Mouse (Mus musculus) hindbrain, embryonic 13.5 days (tissue): ENCODE measurements at regions not wholly inside any gene's neighbourhood (a gene's known extent, or its start where the extent isn't known, plus 50 kb on each side); places are given as distances from the start of the nearest gene placed in this dataset.

Experiments used
- ATAC-seq: fragments of 200-750 bp; cut with Nextera tagmentation; 2 replicates; pipeline ENCODE4 v1.8.0; 2017; ENCODE audit warnings: moderate TSS enrichment; ENCODE audit not compliant: low FRiP score
- H3K27ac ChIP-seq: fragments of 300-500 bp; sonication (generic); 2 replicates; pipeline ENCODE4 v1.5.1; 2015; ENCODE audit warnings: inconsistent platforms, mild to moderate bottlenecking, moderate library complexity
- H3K27me3 ChIP-seq: fragments of 300-500 bp; sonication (generic); 2 replicates; pipeline ENCODE4 v1.6.1; 2015; ENCODE audit warnings: mild to moderate bottlenecking, inconsistent platforms
- H3K36me3 ChIP-seq: fragments of 300-500 bp; sonication (generic); 2 replicates; pipeline ENCODE4 v1.6.1; 2015; ENCODE audit warnings: mild to moderate bottlenecking, inconsistent platforms
- H3K4me1 ChIP-seq: fragments of 300-500 bp; sonication (generic); replicated peaks from 2 replicates; pipeline ENCODE4 v1.6.1; 2015; ENCODE audit warnings: inconsistent platforms
- H3K4me2 ChIP-seq: fragments of 300-500 bp; sonication (generic); 2 replicates; pipeline ENCODE4 v1.6.1; 2015; ENCODE audit warnings: inconsistent platforms, mild to moderate bottlenecking, moderate library complexity
- H3K4me3 ChIP-seq: fragments of 300-500 bp; sonication (generic); 2 replicates; pipeline ENCODE4 v1.5.1; 2015; ENCODE audit warnings: mild to moderate bottlenecking, inconsistent platforms
- H3K9ac ChIP-seq: fragments of 300-500 bp; sonication (generic); 2 replicates; pipeline ENCODE4 v1.6.1; 2015; ENCODE audit warnings: mild to moderate bottlenecking, inconsistent platforms
- H3K9me3 ChIP-seq: fragments of 300-500 bp; sonication (generic); 2 replicates; pipeline ENCODE4 v1.6.1; 2016; ENCODE audit warnings: inconsistent platforms
- WGBS: fragments of 180-500 bp; shearing (Covaris S2); methylation state at CpG from one replicate; pipeline ENCODE4 v1.1.7; 2015; 5-methylcytosine and 5-hydroxymethylcytosine counted together

GRCm38 (mm10) chr16:63229135-63229534 lies 375.0 kb downstream of the Pros1 start:
- no peaks in the 10 kb centered on the region for H3K4me1 ChIP-seq
- no peak overlapping the region for H3K27ac ChIP-seq
- no peaks in the 10 kb centered on the region for H3K9me3 ChIP-seq
- WGBS, result 39% methylated on average over 1 of the region's 1 CpGs
- no peaks in the 10 kb centered on the region for H3K36me3 ChIP-seq
- no peak for ATAC-seq
- no peak overlapping the region for H3K4me3 ChIP-seq
- H3K4me2 ChIP-seq, result no peak overlapping the region
- H3K9ac ChIP-seq, result no peak overlapping the region
- H3K27me3 ChIP-seq, result no peaks in the 10 kb centered on the region

- H3K4me3 ChIP-seq, result no peak overlapping the region
- ATAC-seq, result no peak
- H3K4me1 ChIP-seq, result no peaks in the 10 kb centered on the region
- no peaks in the 10 kb centered on the region for H3K36me3 ChIP-seq
- H3K27ac ChIP-seq, result no peak overlapping the region
- H3K9me3 ChIP-seq, result no peaks in the 10 kb centered on the region
- WGBS, result 80% methylated on average over 3 of the region's 3 CpGs
- H3K4me2 ChIP-seq, result no peak overlapping the region
- H3K27me3 ChIP-seq, result no peaks in the 10 kb centered on the region
- H3K9ac ChIP-seq, result no peak overlapping the region
Measured at GRCm38 (mm10) chr16:63229567-63229966, 375.5 kb downstream of the Pros1 start.

GRCm38 (mm10) chr16:63270173-63270572 lies 416.1 kb downstream of the Pros1 start:
- H3K4me3 ChIP-seq, result no peak overlapping the region
- H3K27me3 ChIP-seq, result no peaks in the 10 kb centered on the region
- no peak overlapping the region for H3K9ac ChIP-seq
- no peak overlapping the region for H3K4me2 ChIP-seq
- no peaks in the 10 kb centered on the region for H3K9me3 ChIP-seq
- H3K4me1 ChIP-seq, result peaks cover 10% of the 10 kb centered on the region
- 20% methylated on average over 5 of the region's 5 CpGs for WGBS
- H3K27ac ChIP-seq, result no peak overlapping the region
- ATAC-seq, result peak; percentile 74
- H3K36me3 ChIP-seq, result no peaks in the 10 kb centered on the region

- Histone ChIP-seq H3K4me2 (no peak overlapping the region), H3K27ac (no peak overlapping the region), H3K36me3 (no peaks in the 10 kb centered on the region), H3K4me3 (no peak overlapping the region), H3K9ac (no peak overlapping the region), H3K27me3 (no peaks in the 10 kb centered on the region), H3K9me3 (no peaks in the 10 kb centered on the region), H3K4me1 (peaks cover 6% of the 10 kb centered on the region)
- WGBS, result 61% methylated on average over 1 of the region's 1 CpGs
- no peak for ATAC-seq
Measured at GRCm38 (mm10) chr16:63277556-63277955, 423.4 kb downstream of the Pros1 start.

GRCm38 (mm10) chr16:63278259-63278697 lies 424.2 kb downstream of the Pros1 start:
- H3K27me3 ChIP-seq, result no peaks in the 10 kb centered on the region
- ATAC-seq, result peak; percentile 94
- no peak overlapping the region for H3K9ac ChIP-seq
- H3K4me2 ChIP-seq, result no peak overlapping the region
- WGBS, result 34% methylated on average over 2 of the region's 2 CpGs
- no peak overlapping the region for H3K27ac ChIP-seq
- no peaks in the 10 kb centered on the region for H3K36me3 ChIP-seq
- H3K9me3 ChIP-seq, result no peaks in the 10 kb centered on the region
- peaks cover 6% of the 10 kb centered on the region for H3K4me1 ChIP-seq
- H3K4me3 ChIP-seq, result no peak overlapping the region

GRCm38 (mm10) chr16:63287655-63288054 lies 433.5 kb downstream of the Pros1 start:
- WGBS, result 85% methylated on average over 7 of the region's 7 CpGs
- no peaks in the 10 kb centered on the region for H3K36me3 ChIP-seq
- H3K4me2 ChIP-seq, result no peak overlapping the region
- no peaks in the 10 kb centered on the region for H3K9me3 ChIP-seq
- no peaks in the 10 kb centered on the region for H3K27me3 ChIP-seq
- no peak overlapping the region for H3K9ac ChIP-seq
- H3K27ac ChIP-seq, result no peak overlapping the region
- ATAC-seq, result no peak
- H3K4me3 ChIP-seq, result no peak overlapping the region
- H3K4me1 ChIP-seq, result no peaks in the 10 kb centered on the region

GRCm38 (mm10) chr16:63311676-63312075 lies 457.6 kb downstream of the Pros1 start:
- Histone ChIP-seq H3K9me3 (no peaks in the 10 kb centered on the region), H3K9ac (no peak overlapping the region), H3K4me1 (no peaks in the 10 kb centered on the region), H3K36me3 (no peaks in the 10 kb centered on the region), H3K27me3 (no peaks in the 10 kb centered on the region), H3K4me2 (no peak overlapping the region), H3K4me3 (no peak overlapping the region), H3K27ac (no peak overlapping the region)
- whole genome bisulfite sequencing, result 100% methylated on average over 1 of the region's 1 CpGs
- ATAC-seq, result no peak

- Histone ChIP-seq H3K4me3 (no peak overlapping the region), H3K27me3 (no peaks in the 10 kb centered on the region), H3K36me3 (no peaks in the 10 kb centered on the region), H3K27ac (no peak overlapping the region), H3K9me3 (no peaks in the 10 kb centered on the region), H3K4me1 (no peaks in the 10 kb centered on the region), H3K9ac (no peak overlapping the region), H3K4me2 (no peak overlapping the region)
- ATAC-seq, result no peak
- 93% methylated on average over 1 of the region's 1 CpGs for WGBS
Measured at GRCm38 (mm10) chr16:63313544-63313943, 459.4 kb downstream of the Pros1 start.

- no peak overlapping the region for H3K4me2 ChIP-seq
- no peak overlapping the region for H3K4me3 ChIP-seq
- WGBS, result 44% methylated on average over 5 of the region's 5 CpGs
- no peak overlapping the region for H3K27ac ChIP-seq
- H3K9ac ChIP-seq, result no peak overlapping the region
- H3K36me3 ChIP-seq, result no peaks in the 10 kb centered on the region
- H3K9me3 ChIP-seq, result no peaks in the 10 kb centered on the region
- no peak for ATAC-seq
- H3K4me1 ChIP-seq, result peaks cover 4% of the 10 kb centered on the region; the same call in 1 of the 2 replicates
- no peaks in the 10 kb centered on the region for H3K27me3 ChIP-seq
Measured at GRCm38 (mm10) chr16:63319602-63320001, 465.5 kb downstream of the Pros1 start.

GRCm38 (mm10) chr16:63351511-63352125 lies 497.5 kb downstream of the Pros1 start:
- no peak overlapping the region for H3K4me3 ChIP-seq
- ATAC-seq, result peak; percentile 77
- H3K9me3 ChIP-seq, result no peaks in the 10 kb centered on the region
- H3K4me1 ChIP-seq, result 0 out of 2 replicates have a peak, but pooled peaks cover 4% of the 10 kb centered on the region
- H3K9ac ChIP-seq, result no peak overlapping the region
- H3K36me3 ChIP-seq, result no peaks in the 10 kb centered on the region
- H3K27ac ChIP-seq, result no peak overlapping the region
- no peak overlapping the region for H3K4me2 ChIP-seq
- WGBS, result 39% methylated on average over 6 of the region's 6 CpGs
- no peaks in the 10 kb centered on the region for H3K27me3 ChIP-seq

GRCm38 (mm10) chr16:63369868-63370267 lies 494.1 kb downstream of the Epha3 start:
- H3K9me3 ChIP-seq, result no peaks in the 10 kb centered on the region
- H3K4me1 ChIP-seq, result no peaks in the 10 kb centered on the region
- no peak overlapping the region for H3K27ac ChIP-seq
- H3K27me3 ChIP-seq, result no peaks in the 10 kb centered on the region
- 85% methylated on average over 5 of the region's 5 CpGs for WGBS
- no peak overlapping the region for H3K9ac ChIP-seq
- no peak overlapping the region for H3K4me2 ChIP-seq
- no peak overlapping the region for H3K4me3 ChIP-seq
- ATAC-seq, result no peak
- H3K36me3 ChIP-seq, result no peaks in the 10 kb centered on the region

- 51% methylated on average over 5 of the region's 5 CpGs for WGBS
- Histone ChIP-seq H3K36me3 (no peaks in the 10 kb centered on the region), H3K4me1 (no peaks in the 10 kb centered on the region), H3K4me2 (no peak overlapping the region), H3K27ac (no peak overlapping the region), H3K9ac (no peak overlapping the region), H3K4me3 (no peak overlapping the region), H3K27me3 (no peaks in the 10 kb centered on the region), H3K9me3 (no peaks in the 10 kb centered on the region)
- no peak for ATAC-seq
Measured at GRCm38 (mm10) chr16:63371275-63371674, 492.7 kb downstream of the Epha3 start.

GRCm38 (mm10) chr16:63404976-63405375 lies 459.0 kb downstream of the Epha3 start:
- WGBS, result 66% methylated on average over 1 of the region's 1 CpGs
- Histone ChIP-seq H3K4me3 (no peak overlapping the region), H3K27ac (no peak overlapping the region), H3K9me3 (no peaks in the 10 kb centered on the region), H3K4me1 (no peaks in the 10 kb centered on the region), H3K9ac (no peak overlapping the region), H3K4me2 (no peak overlapping the region), H3K27me3 (no peaks in the 10 kb centered on the region), H3K36me3 (no peaks in the 10 kb centered on the region)
- no peak for ATAC-seq
